Mouse (Mus musculus): Measurements from ENCODE around the gene Ulk4. TPM values are rescaled to one million over a fixed set of nuclear protein-coding genes. Genes with fewer than 3 reads are reported as not detected.

Gene Ulk4
- polyA plus RNA-seq, 1 experiment from 2014 or later, result 75.9 TPM

DNA sequence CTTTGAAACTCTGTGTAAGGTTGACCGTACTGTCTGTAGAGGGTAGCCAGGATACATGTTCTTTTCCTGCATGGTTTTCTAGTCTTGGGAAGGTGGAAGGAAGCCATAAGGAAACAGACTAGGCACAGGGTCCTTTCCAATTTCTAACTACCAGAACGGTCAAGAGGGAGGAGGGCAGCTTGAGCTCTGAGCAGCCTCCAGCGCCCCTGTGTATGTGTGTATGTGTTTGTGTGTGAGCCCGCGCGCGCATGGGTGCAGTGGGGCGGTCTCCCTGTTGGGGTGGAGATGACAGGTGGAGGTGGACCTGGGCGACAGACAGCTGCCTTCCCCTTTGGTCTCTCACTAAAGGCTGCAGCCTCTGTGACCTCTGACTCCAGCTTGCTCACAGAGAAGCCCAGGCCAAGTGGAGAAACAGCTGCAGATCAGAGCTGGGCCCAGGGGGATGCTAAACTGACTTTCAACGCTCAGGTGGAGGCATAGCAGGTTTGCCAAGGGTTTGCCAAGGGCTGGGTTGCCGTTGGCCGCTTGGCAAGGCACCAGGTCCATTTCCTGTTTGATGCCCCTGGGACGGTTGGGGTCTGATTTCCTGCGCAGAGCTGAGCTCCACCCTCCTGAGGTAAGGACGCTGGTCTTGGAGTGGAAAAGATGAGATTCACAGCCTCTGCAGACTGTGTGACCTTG is 21.6 kb upstream of the Ulk4 start:
- peaks cover 49% of the 10 kb centered on the region for H3K4me1 ChIP-seq (replicated peaks)
- 14% methylated on average over 15 of the region's 15 CpGs for WGBS
- peak overlapping the region; percentile 91 for H3K9ac ChIP-seq
- H3K4me3 ChIP-seq, result peak overlapping the region; percentile 93
- H3K27ac ChIP-seq (replicated peaks), result peak overlapping the region; percentile 76; the same call in 1 of the 2 replicates
- ATAC-seq (ENCODE audit: low FRiP score, low read depth), result no peak
- H3K27me3 ChIP-seq, result no peaks in the 10 kb centered on the region
- no peaks in the 10 kb centered on the region for H3K36me3 ChIP-seq
- no peaks in the 10 kb centered on the region for H3K9me3 ChIP-seq
- H3K4me2 ChIP-seq, result peak overlapping the region; percentile 97

DNA sequence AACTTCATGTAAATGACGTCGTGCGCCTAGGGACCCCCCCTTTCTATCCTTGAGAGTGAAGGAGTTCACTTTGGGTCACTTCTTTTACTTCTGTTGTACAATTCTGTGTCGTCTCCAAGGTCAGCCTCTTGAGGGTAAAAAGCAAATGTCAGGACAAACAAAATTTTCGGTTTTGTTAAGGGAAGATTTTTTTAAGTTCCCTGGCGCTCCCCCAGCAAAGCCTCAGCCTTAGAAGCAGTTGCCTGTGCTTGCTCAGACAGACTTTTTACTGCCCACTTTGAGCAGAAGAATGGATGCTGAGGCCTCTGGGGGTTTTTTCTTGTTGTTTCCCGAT is 21.0 kb upstream of the Ulk4 start:
- peak overlapping the region; percentile 76; the same call in 1 of the 2 replicates for H3K27ac ChIP-seq (replicated peaks)
- H3K4me3 ChIP-seq, result peak overlapping the region; percentile 93
- H3K9me3 ChIP-seq, result no peaks in the 10 kb centered on the region
- H3K4me1 ChIP-seq (replicated peaks), result peaks cover 44% of the 10 kb centered on the region
- no peaks in the 10 kb centered on the region for H3K36me3 ChIP-seq
- no peaks in the 10 kb centered on the region for H3K27me3 ChIP-seq
- ATAC-seq (ENCODE audit: low FRiP score, low read depth), result no peak
- peak overlapping the region; percentile 91 for H3K9ac ChIP-seq
- H3K4me2 ChIP-seq, result peak overlapping the region; percentile 97
- WGBS, result 2% methylated on average over 7 of the region's 7 CpGs

DNA sequence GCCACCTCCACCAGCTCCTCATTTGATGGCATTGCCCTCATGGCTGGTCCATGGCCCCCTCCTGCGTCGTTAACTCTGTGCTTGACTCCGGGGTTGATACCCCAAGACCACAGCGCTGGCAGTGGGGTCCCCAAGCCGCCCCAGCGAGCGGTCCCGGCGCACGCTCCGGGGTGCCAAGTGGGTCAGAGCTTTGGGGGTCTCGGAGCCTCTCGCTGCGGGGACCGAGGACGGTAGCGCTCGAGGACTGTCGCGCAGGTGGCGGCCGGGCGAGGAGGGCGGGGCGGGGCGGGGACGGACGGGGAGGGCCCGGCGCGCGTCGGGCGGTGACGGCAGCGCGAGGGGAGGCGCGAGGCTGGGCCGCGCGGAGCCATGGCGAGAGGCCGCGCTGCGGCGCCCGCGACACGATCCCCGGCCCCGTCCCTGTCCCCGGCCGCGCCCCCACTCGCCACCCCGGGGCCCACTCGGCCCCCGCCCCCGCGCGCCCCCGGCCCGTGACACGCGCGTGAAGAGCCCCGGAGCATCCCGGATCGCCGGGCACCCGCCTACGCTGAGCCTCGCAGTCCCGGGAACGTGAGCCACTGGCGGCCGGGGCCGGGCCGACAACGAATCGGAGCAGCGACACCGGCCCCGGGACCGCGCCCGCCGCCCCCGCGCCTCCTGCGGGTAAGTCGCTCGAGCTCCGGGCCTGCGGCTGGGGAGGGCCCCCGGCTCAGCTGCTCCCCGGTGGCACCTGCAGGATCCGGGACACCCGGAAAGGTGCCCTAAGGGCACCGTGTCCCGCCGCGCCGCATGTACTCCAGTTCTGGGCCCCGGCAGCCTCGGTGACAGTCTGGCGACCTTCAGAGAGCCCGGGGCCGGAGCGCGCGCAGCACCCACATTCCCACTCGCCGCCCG is 20.4 kb upstream of the Ulk4 start, which contains the start of gene Trak1:
Trak1 (plus strand) TSS at position 332 of the 894 bp plus-strand sequence.
- Histone ChIP-seq H3K27me3 (no peaks in the 10 kb centered on the region), H3K36me3 (no peaks in the 10 kb centered on the region), H3K4me2 (peak within 1 kb of the TSS; percentile 97), H3K27ac (replicated peaks) (peak within 1 kb of the TSS; percentile 76), H3K9ac (peak within 1 kb of the TSS; percentile 91), H3K4me1 (replicated peaks) (peaks cover 42% of the 10 kb centered on the region), H3K4me3 (peak within 1 kb of the TSS; percentile 93), H3K9me3 (no peaks in the 10 kb centered on the region)
- peak; percentile 88 for ATAC-seq (ENCODE audit: low FRiP score, low read depth)
- WGBS, result under 1% methylated on average over 72 of the region's 116 CpGs

DNA sequence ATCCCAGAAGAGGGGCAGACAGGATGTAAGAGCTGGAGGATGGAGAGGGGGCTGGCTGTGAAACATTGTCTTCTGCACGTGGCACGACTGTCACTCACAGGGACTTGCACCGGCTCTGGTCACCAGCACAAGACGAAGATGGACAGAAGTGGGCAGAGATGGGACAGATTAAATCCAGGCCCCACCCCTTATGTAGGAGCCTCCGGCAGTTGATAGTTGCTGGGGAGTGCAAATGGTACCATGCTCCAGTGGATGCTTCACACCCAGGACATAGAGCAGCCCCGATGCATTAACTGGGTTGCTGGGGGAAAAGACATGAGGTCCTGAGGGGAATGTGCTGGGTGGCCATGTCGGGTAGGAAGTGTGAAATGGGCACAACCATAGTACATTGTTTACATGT is 18.2 kb upstream of the Ulk4 start:
- Histone ChIP-seq H3K9me3 (no peaks in the 10 kb centered on the region), H3K27me3 (no peaks in the 10 kb centered on the region), H3K4me2 (no peak overlapping the region), H3K9ac (no peak overlapping the region), H3K36me3 (no peaks in the 10 kb centered on the region), H3K4me1 (replicated peaks) (peaks cover 28% of the 10 kb centered on the region), H3K4me3 (no peak overlapping the region), H3K27ac (replicated peaks) (no peak overlapping the region)
- WGBS, result 84% methylated on average over 7 of the region's 7 CpGs
- ATAC-seq (ENCODE audit: low FRiP score, low read depth), result no peak

DNA sequence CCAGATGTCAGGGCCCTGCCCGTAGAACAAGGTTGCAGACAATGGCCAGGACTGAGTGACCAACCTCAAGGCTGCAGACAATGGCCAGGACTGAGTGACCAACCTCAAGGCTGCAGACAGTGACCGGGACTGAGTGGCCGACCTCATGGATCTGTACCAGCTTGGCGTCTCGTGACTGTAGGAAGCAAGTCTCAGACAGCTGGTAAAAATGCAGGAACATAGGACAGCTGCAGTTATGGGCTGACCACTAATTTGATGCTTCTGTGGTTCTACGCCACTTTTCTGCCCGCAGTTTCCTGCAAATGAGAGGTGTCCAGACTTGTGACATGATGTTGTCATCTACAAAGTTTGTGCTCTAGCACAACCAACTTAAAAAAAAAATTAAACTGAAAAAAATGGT is 16.2 kb upstream of the Ulk4 start:
- Histone ChIP-seq H3K36me3 (no peaks in the 10 kb centered on the region), H3K9ac (no peak overlapping the region), H3K27me3 (no peaks in the 10 kb centered on the region), H3K4me1 (replicated peaks) (peaks cover 8% of the 10 kb centered on the region), H3K9me3 (no peaks in the 10 kb centered on the region), H3K4me2 (no peak overlapping the region), H3K4me3 (no peak overlapping the region), H3K27ac (replicated peaks) (no peak overlapping the region)
- 85% methylated on average over 7 of the region's 7 CpGs for WGBS
- ATAC-seq (ENCODE audit: low FRiP score, low read depth), result no peak

DNA sequence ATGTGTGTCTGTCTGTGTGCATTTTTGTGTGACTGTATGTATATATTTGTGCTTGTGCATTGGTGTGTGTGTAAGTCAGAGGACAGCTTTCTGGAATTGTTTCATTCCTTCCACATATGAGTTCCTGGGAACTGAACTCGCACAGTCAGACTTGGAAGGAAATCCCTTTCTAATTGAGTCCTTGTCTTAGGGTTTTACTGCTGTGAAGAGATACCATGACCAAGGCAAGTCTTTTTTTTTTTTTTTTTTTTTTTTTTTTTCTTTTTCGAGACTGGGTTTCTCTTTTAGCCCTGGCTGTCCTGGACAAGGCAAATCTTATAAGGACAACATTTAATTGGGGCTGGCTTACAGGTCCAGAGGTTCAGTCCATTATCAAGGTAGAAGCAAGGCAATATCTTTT is 14.3 kb upstream of the Ulk4 start:
- ATAC-seq (ENCODE audit: low FRiP score, low read depth), result no peak
- Histone ChIP-seq H3K27me3 (no peaks in the 10 kb centered on the region), H3K4me2 (no peak overlapping the region), H3K4me3 (no peak overlapping the region), H3K4me1 (replicated peaks) (peaks cover under 1% of the 10 kb centered on the region; the same call in 1 of the 2 replicates), H3K9ac (no peak overlapping the region), H3K36me3 (no peaks in the 10 kb centered on the region), H3K9me3 (no peaks in the 10 kb centered on the region), H3K27ac (replicated peaks) (no peak overlapping the region)
- WGBS, result 90% methylated on average over 2 of the region's 2 CpGs

DNA sequence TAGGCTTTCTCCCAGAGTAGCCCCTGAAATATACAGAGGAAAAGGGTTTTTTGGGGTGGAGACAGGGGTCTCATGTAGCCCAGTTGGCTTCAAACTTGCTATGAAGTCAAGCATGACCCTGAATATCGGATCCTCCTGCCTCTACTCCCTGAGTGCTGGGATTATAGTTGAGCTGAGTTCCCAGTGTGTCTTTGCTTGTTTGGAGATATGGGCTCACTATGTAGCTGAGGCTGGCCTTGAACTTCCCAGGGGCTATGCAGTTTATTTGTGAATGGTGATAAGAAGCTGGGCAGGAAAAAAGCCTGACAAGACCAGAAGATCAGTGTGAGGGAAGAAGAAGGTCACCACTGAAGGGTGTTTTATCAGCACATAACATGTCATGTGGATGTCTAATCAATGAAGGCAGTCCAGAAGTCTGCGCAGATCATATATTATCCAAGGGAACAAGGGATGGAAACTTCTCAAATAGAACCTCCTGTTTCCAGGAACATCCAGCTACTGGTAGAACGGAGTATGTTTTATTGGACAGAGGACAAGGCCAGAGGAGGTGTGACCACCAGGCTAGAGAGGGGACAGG is 9.4 kb upstream of the Ulk4 start:
- ATAC-seq (ENCODE audit: low FRiP score, low read depth), result no peak
- peak overlapping the region; percentile 75 for H3K4me2 ChIP-seq
- H3K4me3 ChIP-seq, result peak overlapping the region; percentile 47
- no peaks in the 10 kb centered on the region for H3K27me3 ChIP-seq
- 75% methylated on average over 3 of the region's 3 CpGs for WGBS
- H3K9ac ChIP-seq, result peak overlapping the region; percentile 28
- H3K27ac ChIP-seq (replicated peaks), result 0 out of 2 replicates have a peak overlapping the region, but pooled peaks have one; percentile 18
- H3K4me1 ChIP-seq (replicated peaks), result peaks cover 8% of the 10 kb centered on the region
- 0 out of 2 replicates have a peak, but pooled peaks cover 4% of the 10 kb centered on the region for H3K36me3 ChIP-seq
- H3K9me3 ChIP-seq, result no peaks in the 10 kb centered on the region

DNA sequence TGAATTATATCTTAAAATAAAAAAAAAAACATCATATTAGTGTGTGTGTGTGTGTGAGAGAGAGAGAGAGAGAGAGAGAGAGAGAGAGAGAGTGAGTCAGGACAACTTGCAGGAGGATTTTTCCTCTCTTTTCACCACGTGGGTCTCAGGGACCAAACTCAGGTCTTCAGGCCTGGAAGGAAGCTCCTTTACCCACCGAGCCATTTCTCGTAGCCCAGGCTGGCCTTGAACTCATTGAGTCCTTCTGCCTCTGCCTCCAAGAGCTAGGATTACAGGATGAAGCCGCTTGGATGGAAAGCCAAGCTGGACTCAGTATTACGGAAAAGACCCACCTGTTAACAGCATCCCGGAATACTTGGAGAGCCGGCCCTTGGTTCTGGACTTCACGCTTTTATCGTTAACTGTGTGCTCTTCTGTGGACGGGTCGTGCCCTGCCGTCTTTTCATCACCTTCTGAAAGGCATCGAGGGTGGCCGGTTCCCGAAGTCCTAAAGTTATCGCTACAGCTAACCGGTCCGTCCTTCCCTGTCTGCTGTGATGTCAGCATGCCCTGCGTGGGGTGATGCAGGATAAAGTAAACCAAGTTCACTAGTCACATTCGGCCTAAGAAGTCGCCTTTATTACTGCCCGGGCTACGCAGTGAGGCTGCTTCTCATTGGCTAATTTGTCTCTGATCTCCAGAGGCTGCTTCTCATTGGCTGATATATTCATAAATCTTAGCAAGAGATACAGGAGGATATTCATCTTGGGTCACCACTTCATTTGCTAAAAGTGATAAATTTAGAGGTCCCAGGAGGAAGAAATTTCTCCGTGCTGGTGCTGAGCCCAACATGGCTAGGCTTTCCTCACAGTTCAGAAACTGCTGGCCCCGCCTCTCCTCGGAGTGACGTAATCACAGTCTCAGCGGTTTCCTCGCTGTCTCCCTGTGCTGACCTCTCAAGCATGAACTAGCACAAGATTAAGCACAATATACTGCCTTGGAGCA is 8.6 kb upstream of the Ulk4 start:
- ATAC-seq (ENCODE audit: low FRiP score, low read depth), result peak; percentile 83
- Histone ChIP-seq H3K9me3 (no peaks in the 10 kb centered on the region), H3K27ac (replicated peaks) (0 out of 2 replicates have a peak overlapping the region, but pooled peaks have one; percentile 18), H3K4me2 (peak overlapping the region; percentile 75), H3K36me3 (0 out of 2 replicates have a peak, but pooled peaks cover 4% of the 10 kb centered on the region), H3K4me1 (replicated peaks) (peaks cover 8% of the 10 kb centered on the region), H3K4me3 (peak overlapping the region; percentile 47), H3K27me3 (no peaks in the 10 kb centered on the region), H3K9ac (peak overlapping the region; percentile 28)
- WGBS, result 23% methylated on average over 29 of the region's 29 CpGs

DNA sequence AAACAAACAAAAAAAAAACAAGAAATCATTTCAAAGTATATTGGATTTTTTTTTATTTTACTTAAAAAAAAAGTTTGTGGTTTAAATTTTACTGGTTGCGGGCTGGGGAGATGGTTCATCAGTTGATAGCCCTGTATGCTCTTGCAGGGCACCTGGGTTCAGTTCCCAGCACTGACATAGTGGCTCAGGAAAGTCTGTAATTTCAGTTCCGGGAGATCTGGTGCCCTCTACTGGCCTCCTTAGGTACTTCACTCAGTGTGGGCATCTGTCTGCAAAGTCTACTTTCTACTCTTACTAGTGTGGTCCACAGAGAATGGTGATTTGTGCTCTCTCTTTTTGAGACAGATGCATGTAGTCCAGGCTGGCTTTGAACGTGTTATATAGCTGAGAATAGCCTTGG is 7.4 kb upstream of the Ulk4 start:
- Histone ChIP-seq H3K9ac (no peak overlapping the region), H3K27me3 (no peaks in the 10 kb centered on the region), H3K4me2 (no peak overlapping the region), H3K27ac (replicated peaks) (no peak overlapping the region), H3K36me3 (0 out of 2 replicates have a peak, but pooled peaks cover 4% of the 10 kb centered on the region), H3K4me3 (no peak overlapping the region), H3K9me3 (no peaks in the 10 kb centered on the region), H3K4me1 (replicated peaks) (peaks cover 8% of the 10 kb centered on the region)
- 92% methylated on average over 3 of the region's 3 CpGs for WGBS
- ATAC-seq (ENCODE audit: low FRiP score, low read depth), result no peak

DNA sequence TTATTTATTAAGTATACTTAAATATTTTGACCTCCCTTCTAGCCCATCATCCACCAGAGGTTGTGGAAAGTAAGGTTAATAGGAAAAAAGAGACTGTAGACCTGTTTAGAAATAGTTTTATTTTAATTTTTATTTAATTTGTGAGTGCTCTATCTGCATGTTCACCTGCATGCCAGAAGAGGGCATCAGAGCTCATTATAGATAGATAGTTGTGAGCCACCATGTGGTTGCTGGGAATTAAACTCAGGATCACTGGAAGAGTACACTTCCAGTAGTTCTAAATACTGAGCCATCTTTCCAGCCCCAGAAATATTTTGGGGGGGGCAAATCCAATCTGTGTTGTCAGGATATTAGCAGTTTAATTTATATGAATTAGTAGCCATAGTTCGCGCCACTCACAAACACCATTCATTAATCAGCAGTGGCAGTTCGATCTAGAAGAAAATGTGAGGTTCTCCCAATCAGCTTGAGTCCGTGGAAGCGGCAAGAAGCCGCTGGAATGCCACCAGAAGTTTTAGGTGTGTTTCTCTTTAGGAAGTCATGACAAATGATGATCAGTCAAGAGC is 6.7 kb upstream of the Ulk4 start:
- Histone ChIP-seq H3K4me2 (no peak overlapping the region), H3K27ac (replicated peaks) (no peak overlapping the region), H3K9ac (no peak overlapping the region), H3K36me3 (0 out of 2 replicates have a peak, but pooled peaks cover 4% of the 10 kb centered on the region), H3K27me3 (no peaks in the 10 kb centered on the region), H3K4me1 (replicated peaks) (peaks cover 8% of the 10 kb centered on the region), H3K4me3 (no peak overlapping the region), H3K9me3 (no peaks in the 10 kb centered on the region)
- ATAC-seq (ENCODE audit: low FRiP score, low read depth), result no peak
- 94% methylated on average over 6 of the region's 6 CpGs for WGBS

DNA sequence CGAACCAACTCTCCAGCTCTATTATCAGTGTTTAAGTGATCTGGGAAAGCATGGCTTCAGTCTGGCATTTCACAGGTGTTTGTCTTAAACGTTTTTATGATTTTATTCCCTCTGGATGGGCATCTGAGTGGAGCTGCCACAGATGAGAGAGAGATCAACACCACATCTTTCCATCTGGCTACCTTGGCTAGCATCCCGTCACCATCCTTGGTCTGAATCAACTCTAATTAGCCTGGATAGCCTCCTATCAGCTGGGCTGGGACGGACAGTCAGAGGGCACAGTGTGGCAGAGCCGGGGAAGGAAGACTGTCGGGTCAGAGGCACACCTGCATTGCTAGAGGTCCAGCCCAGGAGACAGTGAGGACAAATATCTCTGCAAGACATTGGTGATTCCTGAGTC is 4.9 kb upstream of the Ulk4 start:
- 82% methylated on average over 6 of the region's 6 CpGs for WGBS

More for the DNA sequence above, 4.9 kb upstream of the Ulk4 start:
- no peak overlapping the region for H3K9ac ChIP-seq
- 0 out of 2 replicates have a peak, but pooled peaks cover 4% of the 10 kb centered on the region for H3K36me3 ChIP-seq
- H3K4me1 ChIP-seq (replicated peaks), result peaks cover 15% of the 10 kb centered on the region
- H3K4me2 ChIP-seq, result no peak overlapping the region
- no peaks in the 10 kb centered on the region for H3K9me3 ChIP-seq
- ATAC-seq (ENCODE audit: low FRiP score, low read depth), result no peak
- no peak overlapping the region for H3K4me3 ChIP-seq
- no peaks in the 10 kb centered on the region for H3K27me3 ChIP-seq
- no peak overlapping the region for H3K27ac ChIP-seq (replicated peaks)
